Mouse (Mus musculus): Measurements from ENCODE around the gene Cds1. TPM values are rescaled to one million over a fixed set of nuclear protein-coding genes. Genes with fewer than 3 reads are reported as not detected.
A peak's percentile ranks its signal among the peaks of the same experiment; 100 is the strongest.

The Cds1 gene
- polyA plus RNA-seq, 1 experiment = 0.76 TPM

DNA sequence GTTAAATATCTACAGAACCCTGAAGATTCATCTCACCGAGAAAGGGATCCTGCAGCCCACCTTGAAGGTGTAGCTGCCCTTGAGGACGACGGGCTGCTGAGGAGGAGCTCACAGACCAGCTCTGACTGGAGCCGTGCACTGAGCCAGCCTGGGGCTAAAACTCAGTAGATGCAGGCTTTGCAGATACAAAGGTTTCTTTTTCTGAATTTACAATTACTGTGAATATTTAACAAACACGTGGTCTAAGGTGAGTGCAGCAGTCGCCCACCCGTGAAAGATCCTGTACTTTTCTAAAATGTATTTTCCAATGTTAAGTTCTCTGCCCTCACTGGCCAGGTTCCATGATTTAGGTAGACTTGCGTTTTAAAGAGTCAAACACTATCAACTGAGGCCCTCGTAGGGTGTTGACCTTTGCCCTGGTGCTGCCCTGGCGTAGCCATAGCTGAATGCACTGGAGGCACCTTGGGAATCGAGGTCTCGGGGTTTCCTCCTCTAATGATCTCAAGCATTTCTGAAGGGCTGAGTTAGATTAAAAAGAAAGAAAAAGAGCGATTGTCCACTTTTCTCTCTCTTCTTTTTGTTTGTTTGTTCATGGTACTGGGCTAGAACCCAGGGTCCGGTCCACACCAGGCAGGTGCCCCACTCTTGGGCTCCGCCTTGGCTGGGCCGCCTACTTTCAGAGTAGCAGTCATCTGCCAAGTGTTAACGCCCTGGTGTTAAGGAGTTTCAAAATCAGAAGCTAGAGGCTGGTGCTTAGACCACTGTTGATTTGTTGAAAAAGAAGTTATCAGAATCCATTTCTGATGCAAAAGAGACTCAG is 56.8 kb downstream of the Cds1 start:
- Histone ChIP-seq H3K27me3 (replicated peaks) (peaks cover 26% of the 10 kb centered on the region), H3K4me3 (replicated peaks) (no peak overlapping the region), H3K9me3 (no peaks in the 10 kb centered on the region), H3K36me3 (replicated peaks; ENCODE audit: low read length) (no peaks in the 10 kb centered on the region), H3K4me1 (peaks cover 62% of the 10 kb centered on the region)
- TF ChIP-seq FLI1 (IDR thresholded peaks at IDR 0.05; ENCODE audit: low read length) (no peak), GATA1 (IDR thresholded peaks at IDR 0.05; ENCODE audit: borderline replicate concordance, low read length) (no peak)

DNA sequence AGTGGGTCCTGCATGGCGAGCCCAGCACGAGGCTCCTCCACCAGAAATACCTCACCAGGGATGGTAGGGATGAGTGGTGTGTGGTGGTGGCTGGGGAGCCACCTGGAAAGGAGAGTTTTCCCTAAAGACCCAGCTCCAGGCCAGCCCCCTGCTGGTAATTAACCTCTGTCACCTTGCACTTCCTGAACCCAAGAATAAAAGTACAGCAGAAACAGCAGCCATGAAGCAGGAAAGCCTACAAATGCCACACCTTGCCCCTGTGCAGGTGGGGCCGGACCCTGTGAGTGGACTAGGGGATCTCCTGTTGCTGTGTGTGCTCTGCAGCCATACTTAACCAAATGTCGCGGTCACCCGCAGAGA is 57.4 kb downstream of the Cds1 start:
- Histone ChIP-seq H3K27me3 (replicated peaks) (peaks cover 26% of the 10 kb centered on the region), H3K4me1 (peaks cover 62% of the 10 kb centered on the region), H3K36me3 (replicated peaks; ENCODE audit: low read length) (no peaks in the 10 kb centered on the region), H3K4me3 (replicated peaks) (no peak overlapping the region), H3K9me3 (no peaks in the 10 kb centered on the region)
- no peak for TF ChIP-seq FLI1 (IDR thresholded peaks at IDR 0.05; ENCODE audit: low read length)
- no peak for TF ChIP-seq GATA1 (IDR thresholded peaks at IDR 0.05; ENCODE audit: borderline replicate concordance, low read length)

DNA sequence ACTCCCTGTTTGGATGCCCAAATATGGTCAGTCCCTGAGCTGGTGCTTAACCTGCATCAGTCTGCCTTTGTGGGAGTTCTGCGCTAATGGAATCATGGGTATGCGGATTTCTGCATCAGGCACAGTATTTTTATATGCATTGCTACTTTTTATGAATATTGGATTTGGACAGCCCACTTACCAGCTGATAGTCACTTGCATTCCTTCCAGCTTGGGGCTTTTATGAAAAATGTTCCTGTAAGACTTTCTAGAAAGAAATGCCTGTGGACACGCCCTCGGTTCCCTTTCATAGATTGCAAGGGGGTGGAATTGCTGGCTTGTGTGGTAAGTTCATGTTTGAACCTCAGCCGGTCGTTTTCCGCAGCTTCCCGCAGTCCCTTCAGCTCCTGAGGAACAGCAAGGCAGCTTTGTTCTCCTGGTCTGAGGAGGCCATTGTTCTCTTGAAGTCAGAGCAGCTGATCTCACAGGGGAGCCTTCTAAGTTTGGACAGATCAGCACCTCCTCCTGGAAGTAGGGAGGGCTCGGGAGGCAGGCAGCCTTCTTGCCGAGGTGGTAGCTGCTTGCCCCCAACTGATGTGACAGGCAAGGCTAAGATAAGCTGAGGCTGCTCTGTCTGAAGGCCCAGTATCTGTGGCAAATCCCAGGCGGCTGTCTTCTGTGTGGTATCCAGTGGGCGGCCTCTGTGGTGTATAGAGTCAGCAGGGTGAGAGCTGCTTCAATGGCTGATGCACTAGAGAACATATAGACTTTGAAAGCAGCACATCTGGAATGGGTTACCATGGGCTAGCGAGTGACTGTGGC is 60.4 kb downstream of the Cds1 start:
- H3K36me3 ChIP-seq (replicated peaks; ENCODE audit: low read length) = no peaks in the 10 kb centered on the region
- H3K9me3 ChIP-seq = no peaks in the 10 kb centered on the region
- H3K27me3 ChIP-seq (replicated peaks) = peaks cover 25% of the 10 kb centered on the region
- H3K4me3 ChIP-seq (replicated peaks) = peak overlapping the region; percentile 69
- no peak for TF ChIP-seq FLI1 (IDR thresholded peaks at IDR 0.05; ENCODE audit: low read length)
- TF ChIP-seq GATA1 (IDR thresholded peaks at IDR 0.05; ENCODE audit: borderline replicate concordance, low read length) = no peak
- H3K4me1 ChIP-seq = peaks cover 52% of the 10 kb centered on the region

DNA sequence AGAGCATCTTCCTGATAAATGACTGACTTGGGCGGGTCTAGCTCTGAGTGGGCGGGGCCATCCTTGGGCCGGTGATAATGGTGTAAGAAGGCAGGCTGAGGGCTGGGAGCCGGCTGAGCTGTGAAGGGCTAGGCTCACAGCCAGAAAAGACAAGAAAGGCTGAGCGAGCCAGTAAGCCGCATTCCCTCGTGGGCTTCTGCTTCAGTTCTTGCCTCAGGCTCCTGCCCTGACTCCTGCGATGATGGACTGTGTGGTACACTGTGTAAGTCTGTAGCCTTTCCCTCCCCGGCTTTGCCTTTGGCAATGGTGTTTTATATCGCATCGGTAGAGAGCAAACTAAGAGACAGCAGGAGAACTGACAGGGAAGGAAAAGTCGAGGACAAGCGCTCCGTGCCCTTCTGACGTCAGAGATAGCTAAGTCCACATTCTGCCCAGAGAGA is 61.6 kb downstream of the Cds1 start:
- Histone ChIP-seq H3K9me3 (no peaks in the 10 kb centered on the region), H3K4me1 (peaks cover 43% of the 10 kb centered on the region), H3K27me3 (replicated peaks) (peaks cover 16% of the 10 kb centered on the region), H3K4me3 (replicated peaks) (peak overlapping the region; percentile 88), H3K36me3 (replicated peaks; ENCODE audit: low read length) (peaks cover 7% of the 10 kb centered on the region)
- TF ChIP-seq FLI1 (IDR thresholded peaks at IDR 0.05; ENCODE audit: low read length) (no peak), GATA1 (IDR thresholded peaks at IDR 0.05; ENCODE audit: borderline replicate concordance, low read length) (no peak)

DNA sequence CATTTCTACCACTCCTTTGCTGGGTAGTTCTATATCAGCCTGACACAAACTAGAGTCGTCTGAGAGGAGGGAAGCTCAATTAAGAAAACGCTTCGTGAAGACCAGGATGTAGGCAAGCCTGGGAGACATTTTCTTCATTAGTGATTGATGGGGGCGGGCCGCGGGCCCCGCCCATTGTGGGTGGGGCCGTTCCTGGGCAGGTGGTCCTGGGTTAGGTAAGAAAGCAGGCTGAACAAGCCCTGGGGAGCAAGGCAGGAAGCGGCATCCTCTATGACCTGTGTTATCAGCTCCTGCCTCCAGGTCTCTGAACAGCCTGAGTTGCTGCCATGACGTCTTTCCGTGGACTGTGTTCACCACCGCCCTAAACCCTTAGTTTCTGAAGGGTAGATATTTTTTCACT is 62.5 kb downstream of the Cds1 start:
- TF ChIP-seq GATA1 (IDR thresholded peaks at IDR 0.05; ENCODE audit: borderline replicate concordance, low read length) = no peak
- no peak for TF ChIP-seq FLI1 (IDR thresholded peaks at IDR 0.05; ENCODE audit: low read length)
- Histone ChIP-seq H3K36me3 (replicated peaks; ENCODE audit: low read length) (peaks cover 16% of the 10 kb centered on the region), H3K4me1 (peaks cover 43% of the 10 kb centered on the region), H3K9me3 (no peaks in the 10 kb centered on the region), H3K4me3 (replicated peaks) (peak overlapping the region; percentile 31), H3K27me3 (replicated peaks) (peaks cover 11% of the 10 kb centered on the region)

DNA sequence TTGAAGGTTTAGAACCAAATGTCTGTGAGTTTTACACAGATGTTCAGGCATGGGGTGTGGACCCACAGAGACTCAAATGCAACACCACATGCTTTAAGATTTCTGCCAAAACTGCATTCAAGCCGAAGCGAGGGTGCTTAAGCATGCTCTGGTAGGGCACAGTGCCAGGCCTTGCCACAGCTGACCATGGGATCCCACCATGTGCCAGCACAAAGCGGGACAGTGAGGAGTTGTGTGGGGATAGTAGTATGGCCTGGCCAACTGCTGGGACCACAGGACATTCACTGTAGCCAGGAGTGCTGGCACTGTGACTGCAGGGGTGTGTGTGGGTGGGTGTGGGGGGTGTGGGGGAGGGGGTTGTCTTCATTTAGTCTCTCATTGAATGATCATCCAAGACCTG is 64.0 kb downstream of the Cds1 start:
- Histone ChIP-seq H3K27me3 (replicated peaks) (peaks cover 2% of the 10 kb centered on the region), H3K36me3 (replicated peaks; ENCODE audit: low read length) (peaks cover 29% of the 10 kb centered on the region), H3K4me1 (peaks cover 43% of the 10 kb centered on the region), H3K9me3 (no peaks in the 10 kb centered on the region), H3K4me3 (replicated peaks) (no peak overlapping the region)
- TF ChIP-seq GATA1 (IDR thresholded peaks at IDR 0.05; ENCODE audit: borderline replicate concordance, low read length) (no peak), FLI1 (IDR thresholded peaks at IDR 0.05; ENCODE audit: low read length) (no peak)

DNA sequence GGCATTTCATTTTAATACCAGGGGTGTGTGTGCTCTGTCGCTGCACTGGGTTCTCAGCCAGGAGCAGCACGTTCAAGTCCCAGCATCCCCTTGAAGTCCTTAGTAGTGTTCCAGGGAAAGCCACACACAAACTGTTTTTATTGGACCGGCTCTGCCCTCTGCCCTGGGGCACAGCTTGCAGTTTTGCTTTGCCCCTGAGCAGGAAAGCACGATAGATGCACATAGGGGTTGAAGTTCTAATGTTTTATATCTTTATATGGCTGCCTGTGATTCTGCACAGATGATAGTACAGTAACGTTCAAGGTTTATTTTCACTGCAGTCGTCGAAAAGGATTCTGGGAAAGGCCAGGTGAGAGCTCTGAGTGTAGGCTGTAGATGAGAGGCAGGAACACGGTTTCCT is 65.2 kb downstream of the Cds1 start:
- TF ChIP-seq GATA1 (IDR thresholded peaks at IDR 0.05; ENCODE audit: borderline replicate concordance, low read length) (no peak), FLI1 (IDR thresholded peaks at IDR 0.05; ENCODE audit: low read length) (no peak)
- Histone ChIP-seq H3K36me3 (replicated peaks; ENCODE audit: low read length) (peaks cover 39% of the 10 kb centered on the region), H3K4me3 (replicated peaks) (no peak overlapping the region), H3K9me3 (no peaks in the 10 kb centered on the region), H3K27me3 (replicated peaks) (peaks cover 1% of the 10 kb centered on the region), H3K4me1 (peaks cover 37% of the 10 kb centered on the region)

DNA sequence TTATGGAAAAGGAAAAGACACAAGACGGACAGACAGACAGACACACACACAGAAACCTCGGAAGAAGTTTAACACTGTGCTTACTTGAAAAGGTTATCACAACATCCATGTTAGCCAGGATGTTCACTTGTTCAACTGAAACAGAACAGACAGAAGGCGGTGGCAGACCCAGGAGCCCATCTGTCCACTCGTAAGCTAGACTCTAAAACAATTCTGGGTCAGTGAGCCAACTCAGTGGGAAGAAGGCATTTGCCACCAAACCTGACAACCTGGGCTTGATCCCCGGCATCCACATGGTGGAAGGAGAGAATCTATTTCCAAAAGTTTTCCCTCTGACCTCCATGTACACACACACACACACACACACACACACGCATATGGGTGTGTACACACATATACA is 67.1 kb downstream of the Cds1 start:
- H3K27me3 ChIP-seq (replicated peaks) = peaks cover 1% of the 10 kb centered on the region
- TF ChIP-seq GATA1 (IDR thresholded peaks at IDR 0.05; ENCODE audit: borderline replicate concordance, low read length) (no peak), FLI1 (IDR thresholded peaks at IDR 0.05; ENCODE audit: low read length) (no peak)
- peaks cover 58% of the 10 kb centered on the region for H3K36me3 ChIP-seq (replicated peaks; ENCODE audit: low read length)
- H3K4me3 ChIP-seq (replicated peaks) = no peak overlapping the region
- H3K9me3 ChIP-seq = no peaks in the 10 kb centered on the region
- peaks cover 18% of the 10 kb centered on the region for H3K4me1 ChIP-seq

DNA sequence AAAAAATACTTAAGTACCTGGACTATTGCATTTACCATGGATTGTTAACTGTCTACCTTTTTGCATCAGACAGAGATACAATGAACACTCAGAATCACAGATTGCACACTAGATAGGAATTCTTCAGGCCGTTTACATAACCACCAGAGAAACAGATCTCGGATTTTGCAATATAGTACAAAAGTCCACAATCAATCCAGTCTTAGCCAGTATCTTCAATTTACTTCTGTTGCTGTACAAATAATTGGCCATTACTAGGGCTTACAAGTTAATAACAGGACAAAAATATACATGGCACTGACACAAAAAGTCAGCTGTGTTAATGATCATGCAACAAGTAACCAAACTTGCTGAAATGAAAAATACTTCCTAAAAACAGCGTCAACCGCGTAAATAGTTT is 68.1 kb downstream of the Cds1 start:
- Histone ChIP-seq H3K4me1 (peaks cover 9% of the 10 kb centered on the region), H3K36me3 (replicated peaks; ENCODE audit: low read length) (peaks cover 64% of the 10 kb centered on the region), H3K27me3 (replicated peaks) (peaks cover 1% of the 10 kb centered on the region), H3K9me3 (no peaks in the 10 kb centered on the region), H3K4me3 (replicated peaks) (no peak overlapping the region)
- TF ChIP-seq GATA1 (IDR thresholded peaks at IDR 0.05; ENCODE audit: borderline replicate concordance, low read length) = no peak
- no peak for TF ChIP-seq FLI1 (IDR thresholded peaks at IDR 0.05; ENCODE audit: low read length)

DNA sequence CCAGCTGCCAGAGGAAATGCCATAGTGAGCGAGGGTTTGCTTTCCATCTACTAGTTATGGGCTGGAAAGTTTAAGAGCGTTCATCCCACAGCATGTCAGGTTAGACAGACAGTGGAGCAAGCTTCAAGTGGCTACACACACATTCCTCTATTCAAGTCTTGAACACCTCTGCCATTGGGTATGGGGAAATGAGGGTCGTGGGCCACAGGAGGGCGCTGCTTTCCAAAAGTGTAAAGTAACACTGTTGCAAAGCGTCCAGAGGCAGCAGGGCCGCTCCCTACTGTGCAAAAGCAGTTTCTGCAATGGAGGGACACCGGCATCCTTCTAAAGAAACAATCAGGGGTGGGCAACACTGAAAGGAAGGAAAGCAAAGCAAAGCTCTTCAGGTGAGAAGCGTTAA is 68.9 kb downstream of the Cds1 start:
- no peak overlapping the region for H3K4me3 ChIP-seq (replicated peaks)
- TF ChIP-seq FLI1 (IDR thresholded peaks at IDR 0.05; ENCODE audit: low read length) (no peak), GATA1 (IDR thresholded peaks at IDR 0.05; ENCODE audit: borderline replicate concordance, low read length) (no peak)
- peaks cover 1% of the 10 kb centered on the region for H3K27me3 ChIP-seq (replicated peaks)
- peaks cover 6% of the 10 kb centered on the region; the same call in 1 of the 2 replicates for H3K4me1 ChIP-seq
- H3K9me3 ChIP-seq = no peaks in the 10 kb centered on the region
- H3K36me3 ChIP-seq (replicated peaks; ENCODE audit: low read length) = peaks cover 69% of the 10 kb centered on the region
